Mouse (Mus musculus): ENCODE measurements around the gene Kcnab3. TPM values are rescaled to one million over a fixed set of nuclear protein-coding genes. Genes with fewer than 3 reads are reported as not detected.
A peak's percentile ranks its signal among the peaks of the same experiment; 100 is the strongest.

Kcnab3 gene
- polyA plus RNA-seq, 1 experiment from 2014 or later, result 0.20 TPM

DNA sequence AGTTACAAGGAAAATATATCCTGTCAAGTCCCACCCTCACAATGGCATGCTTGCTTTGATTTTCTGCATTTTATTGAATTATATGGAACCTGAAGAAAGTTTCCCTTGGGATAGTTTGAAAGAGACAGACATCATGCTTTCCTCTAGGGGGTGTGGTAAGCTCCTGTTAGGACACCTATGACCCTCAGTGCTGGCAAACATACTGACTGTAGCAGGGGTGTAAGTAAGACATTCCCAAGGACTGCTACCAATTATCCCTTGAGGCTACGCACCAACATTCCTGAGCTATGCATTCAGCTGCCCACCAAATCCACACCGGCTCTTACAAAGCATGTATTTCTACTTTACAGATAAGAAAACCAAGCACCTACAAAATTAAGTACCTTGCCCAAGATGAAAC, 36.4 kb downstream of the Kcnab3 start:
- Histone ChIP-seq H3K9ac (replicated peaks) (no peak overlapping the region), H3K27ac (ENCODE audit: low read depth) (no peak overlapping the region), H3K4me3 (ENCODE audit: low read depth, low read length) (no peak overlapping the region), H3K9me3 (ENCODE audit: low read length) (no peaks in the 10 kb centered on the region), H3K27me3 (ENCODE audit: insufficient read depth, low read length) (peaks cover 6% of the 10 kb centered on the region; the same call in 1 of the 2 replicates), H3K4me1 (ENCODE audit: insufficient read depth) (peaks cover 31% of the 10 kb centered on the region), H3K4me2 (ENCODE audit: low read depth, low read length) (0 out of 2 replicates have a peak overlapping the region, but pooled peaks have one; percentile 6), H3K36me3 (replicated peaks; ENCODE audit: insufficient read depth, low read length) (peaks cover 19% of the 10 kb centered on the region; the same call in 1 of the 2 replicates)
- no peak for TF ChIP-seq EP300 (IDR thresholded peaks at IDR 0.05; ENCODE audit: low read depth)
- peak; percentile 26; the same call in 1 of the 2 replicates for TF ChIP-seq CTCF (IDR thresholded peaks at IDR 0.05; ENCODE audit: low read depth)
- 96% methylated on average over 2 of the region's 2 CpGs for WGBS (ENCODE audit: insufficient replicate concordance)
- DNase-seq (no peak), ATAC-seq (no peak)

DNA sequence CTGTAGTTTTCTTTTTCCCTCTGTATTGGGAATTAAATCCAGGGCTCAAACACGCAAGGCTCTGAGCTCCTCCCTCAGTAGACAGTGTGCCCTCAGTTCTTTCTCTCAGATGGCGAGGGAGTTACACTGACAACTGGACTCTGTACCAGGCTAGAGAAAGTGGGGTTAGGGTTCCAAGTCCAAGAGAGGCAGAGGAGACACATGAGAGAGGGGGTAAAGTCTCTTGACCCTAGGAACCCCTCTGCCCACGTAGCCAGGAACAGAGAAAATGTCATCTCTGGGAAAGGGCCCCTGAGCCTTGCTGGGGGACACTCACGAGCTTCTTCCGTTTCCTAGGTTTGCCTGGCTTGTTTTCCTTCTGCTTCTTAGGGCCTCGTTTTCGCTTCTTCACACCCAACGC, 38.3 kb downstream of the Kcnab3 start:
- H3K36me3 ChIP-seq (replicated peaks; ENCODE audit: insufficient read depth, low read length), result peaks cover 15% of the 10 kb centered on the region; the same call in 1 of the 2 replicates
- H3K9ac ChIP-seq (replicated peaks), result peak overlapping the region; percentile 50
- TF ChIP-seq CTCF (IDR thresholded peaks at IDR 0.05; ENCODE audit: low read depth) (no peak), EP300 (IDR thresholded peaks at IDR 0.05; ENCODE audit: low read depth) (no peak)
- H3K4me1 ChIP-seq (ENCODE audit: insufficient read depth), result peaks cover 37% of the 10 kb centered on the region
- peak overlapping the region; percentile 62 for H3K4me2 ChIP-seq (ENCODE audit: low read depth, low read length)
- no peaks in the 10 kb centered on the region for H3K9me3 ChIP-seq (ENCODE audit: low read length)
- peak overlapping the region; percentile 32 for H3K4me3 ChIP-seq (ENCODE audit: low read depth, low read length)
- WGBS (ENCODE audit: insufficient replicate concordance), result 54% methylated on average over 8 of the region's 8 CpGs
- no peak for DNase-seq
- H3K27ac ChIP-seq (ENCODE audit: low read depth), result peak overlapping the region; percentile 84
- H3K27me3 ChIP-seq (ENCODE audit: insufficient read depth, low read length), result peaks cover 18% of the 10 kb centered on the region
- ATAC-seq, result peak; percentile 51

DNA sequence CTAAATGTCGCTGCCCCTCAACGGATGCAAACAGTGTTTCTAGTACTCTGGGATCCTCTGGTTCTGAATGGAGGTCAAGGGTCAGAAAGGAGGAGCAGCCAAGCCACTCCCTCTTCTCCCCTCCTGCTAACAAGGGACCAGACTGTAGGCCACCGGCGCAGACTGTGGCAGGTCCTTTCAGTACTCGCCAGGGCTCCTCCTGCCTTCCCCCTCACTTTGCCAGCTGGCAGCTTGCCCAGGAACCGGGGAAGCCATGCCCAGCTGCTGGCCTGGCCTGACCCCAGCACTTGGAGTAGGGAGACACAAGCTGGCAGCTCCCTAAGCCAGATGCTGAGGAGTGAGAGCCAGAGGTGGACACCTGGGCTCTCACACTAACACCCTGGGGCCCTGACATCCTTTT, 38.9 kb downstream of the Kcnab3 start:
- no peak for TF ChIP-seq EP300 (IDR thresholded peaks at IDR 0.05; ENCODE audit: low read depth)
- TF ChIP-seq CTCF (IDR thresholded peaks at IDR 0.05; ENCODE audit: low read depth), result no peak
- WGBS (ENCODE audit: insufficient replicate concordance), result 29% methylated on average over 6 of the region's 6 CpGs
- Histone ChIP-seq H3K27me3 (ENCODE audit: insufficient read depth, low read length) (peaks cover 20% of the 10 kb centered on the region), H3K4me3 (ENCODE audit: low read depth, low read length) (peak overlapping the region; percentile 32), H3K4me2 (ENCODE audit: low read depth, low read length) (peak overlapping the region; percentile 62), H3K36me3 (replicated peaks; ENCODE audit: insufficient read depth, low read length) (peaks cover 14% of the 10 kb centered on the region; the same call in 1 of the 2 replicates), H3K4me1 (ENCODE audit: insufficient read depth) (peaks cover 37% of the 10 kb centered on the region), H3K27ac (ENCODE audit: low read depth) (peak overlapping the region; percentile 84), H3K9ac (replicated peaks) (peak overlapping the region; percentile 50; the same call in 1 of the 2 replicates), H3K9me3 (ENCODE audit: low read length) (no peaks in the 10 kb centered on the region)
- DNase-seq (peak; percentile 90), ATAC-seq (peak; percentile 87)

DNA sequence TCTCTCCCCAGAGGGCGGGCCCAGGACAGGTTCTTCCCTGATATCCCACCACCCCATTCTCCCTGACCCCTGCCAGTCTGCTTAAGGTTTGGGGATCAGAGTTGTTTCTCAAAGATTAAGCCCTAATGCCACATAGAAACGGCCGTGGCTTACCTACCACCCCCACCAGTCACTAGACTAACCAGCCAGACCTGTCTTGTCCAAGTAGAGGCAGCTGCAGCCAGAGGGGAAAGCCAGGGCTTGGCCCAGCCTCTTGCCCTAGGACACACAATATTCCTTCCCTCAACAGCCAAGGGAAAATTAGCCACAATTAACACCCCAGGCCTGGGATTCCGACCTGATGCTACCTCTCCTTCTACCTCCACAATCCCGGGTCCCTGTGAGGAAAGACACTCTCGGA, 39.7 kb downstream of the Kcnab3 start:
- H3K27ac ChIP-seq (ENCODE audit: low read depth), result peak overlapping the region; percentile 86
- 0 out of 2 replicates have a peak overlapping the region, but pooled peaks have one; percentile 21 for H3K9ac ChIP-seq (replicated peaks)
- H3K4me1 ChIP-seq (ENCODE audit: insufficient read depth), result peaks cover 40% of the 10 kb centered on the region
- 41% methylated on average over 6 of the region's 6 CpGs for WGBS (ENCODE audit: insufficient replicate concordance)
- peaks cover 20% of the 10 kb centered on the region for H3K27me3 ChIP-seq (ENCODE audit: insufficient read depth, low read length)
- H3K4me2 ChIP-seq (ENCODE audit: low read depth, low read length), result peak overlapping the region; percentile 87
- H3K9me3 ChIP-seq (ENCODE audit: low read length), result no peaks in the 10 kb centered on the region
- H3K4me3 ChIP-seq (ENCODE audit: low read depth, low read length), result peak overlapping the region; percentile 83; the same call in 1 of the 2 replicates
- ATAC-seq, result no peak
- DNase-seq, result no peak
- peaks cover 11% of the 10 kb centered on the region; the same call in 1 of the 2 replicates for H3K36me3 ChIP-seq (replicated peaks; ENCODE audit: insufficient read depth, low read length)
- TF ChIP-seq EP300 (IDR thresholded peaks at IDR 0.05; ENCODE audit: low read depth) (no peak), CTCF (IDR thresholded peaks at IDR 0.05; ENCODE audit: low read depth) (no peak)

DNA sequence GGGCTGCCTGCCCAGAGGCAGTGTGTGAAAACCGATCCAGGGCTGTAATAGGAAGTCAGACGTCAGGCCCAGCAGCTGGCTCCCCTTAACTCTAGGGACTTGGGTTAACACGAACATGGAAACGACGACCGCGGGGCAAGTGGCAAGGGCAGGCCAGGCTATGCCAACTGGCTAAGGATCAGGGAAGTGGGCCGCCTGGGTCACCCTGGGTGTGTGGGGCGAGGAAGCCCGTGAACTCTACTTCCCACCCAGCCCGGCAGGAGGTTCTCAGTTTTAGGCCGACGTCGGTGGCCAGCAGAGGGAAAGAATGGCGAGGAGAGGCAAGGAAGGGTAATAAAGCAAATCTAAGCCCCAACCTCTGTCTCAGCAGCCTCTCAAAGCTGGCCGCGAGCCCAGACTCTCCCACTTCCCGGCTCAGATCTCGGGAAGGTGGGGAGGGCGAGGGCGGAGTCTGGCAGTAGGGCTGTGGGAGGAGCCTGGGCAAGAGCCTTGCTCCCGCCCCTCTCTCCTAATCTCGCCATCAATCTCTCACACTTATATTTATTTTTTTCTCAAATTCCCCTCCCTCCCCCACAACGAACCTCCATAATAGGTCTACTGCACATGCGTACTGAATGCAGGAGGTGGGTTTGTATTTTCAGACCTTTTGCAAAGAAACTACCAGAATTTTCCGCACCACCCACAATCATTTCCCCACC, 40.2 kb downstream of the Kcnab3 start:
- Histone ChIP-seq H3K9me3 (ENCODE audit: low read length) (no peaks in the 10 kb centered on the region), H3K4me1 (ENCODE audit: insufficient read depth) (peaks cover 43% of the 10 kb centered on the region), H3K36me3 (replicated peaks; ENCODE audit: insufficient read depth, low read length) (peaks cover 7% of the 10 kb centered on the region; the same call in 1 of the 2 replicates), H3K27ac (ENCODE audit: low read depth) (peak overlapping the region; percentile 91), H3K4me2 (ENCODE audit: low read depth, low read length) (peak overlapping the region; percentile 87), H3K4me3 (ENCODE audit: low read depth, low read length) (peak overlapping the region; percentile 83), H3K9ac (replicated peaks) (peak overlapping the region; percentile 92), H3K27me3 (ENCODE audit: insufficient read depth, low read length) (peaks cover 20% of the 10 kb centered on the region)
- ATAC-seq (peak; percentile 48), DNase-seq (peak; percentile 89)
- TF ChIP-seq CTCF (IDR thresholded peaks at IDR 0.05; ENCODE audit: low read depth), result no peak
- TF ChIP-seq EP300 (IDR thresholded peaks at IDR 0.05; ENCODE audit: low read depth), result no peak
- WGBS (ENCODE audit: insufficient replicate concordance), result under 1% methylated on average over 26 of the region's 26 CpGs

DNA sequence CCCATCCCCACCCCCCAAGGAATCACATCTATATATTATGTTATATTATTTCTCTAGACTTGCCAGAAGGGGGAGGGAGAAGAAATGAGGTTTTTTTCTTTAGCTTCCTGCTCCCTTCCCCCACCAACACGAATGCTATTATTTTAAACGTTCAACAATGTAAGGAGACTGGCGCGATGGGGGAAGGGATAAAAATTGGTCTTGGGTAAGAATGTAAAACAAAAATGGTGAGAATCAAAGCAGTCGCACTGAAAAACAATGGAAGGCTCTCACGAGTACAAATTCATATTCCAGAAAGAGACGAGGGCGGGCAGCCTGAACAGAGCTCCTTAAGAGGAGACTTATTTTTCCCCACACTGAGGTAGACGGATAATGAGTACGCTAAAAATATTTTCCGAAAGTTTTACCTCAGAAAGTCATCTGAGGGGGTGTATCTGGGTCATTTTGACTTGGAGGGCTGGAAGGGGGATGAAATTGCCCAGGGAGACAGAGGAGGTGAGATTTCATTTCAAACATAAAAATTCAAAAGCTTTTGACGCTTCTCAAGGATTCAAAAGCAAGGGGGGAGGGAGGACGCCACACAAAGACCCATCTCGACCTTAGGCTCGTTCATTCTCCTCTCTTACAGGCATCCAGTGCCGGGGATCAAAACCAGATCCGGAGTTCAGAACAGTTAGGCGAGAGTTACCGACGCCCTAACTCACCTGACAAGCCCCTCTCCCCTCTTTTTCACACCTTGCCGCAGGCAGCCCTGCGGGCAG, 41.0 kb downstream of the Kcnab3 start:
- Histone ChIP-seq H3K9ac (replicated peaks) (peak overlapping the region; percentile 92), H3K27me3 (ENCODE audit: insufficient read depth, low read length) (peaks cover 20% of the 10 kb centered on the region), H3K9me3 (ENCODE audit: low read length) (no peaks in the 10 kb centered on the region), H3K4me1 (ENCODE audit: insufficient read depth) (peaks cover 43% of the 10 kb centered on the region), H3K4me2 (ENCODE audit: low read depth, low read length) (peak overlapping the region; percentile 87), H3K27ac (ENCODE audit: low read depth) (peak overlapping the region; percentile 91), H3K4me3 (ENCODE audit: low read depth, low read length) (peak overlapping the region; percentile 83), H3K36me3 (replicated peaks; ENCODE audit: insufficient read depth, low read length) (no peaks in the 10 kb centered on the region)
- TF ChIP-seq EP300 (IDR thresholded peaks at IDR 0.05; ENCODE audit: low read depth) (no peak), CTCF (IDR thresholded peaks at IDR 0.05; ENCODE audit: low read depth) (no peak)
- no peak for DNase-seq
- no peak for ATAC-seq
- WGBS (ENCODE audit: insufficient replicate concordance), result under 1% methylated on average over 22 of the region's 22 CpGs

Data from liver, postnatal 0 days (tissue).